Mouse (Mus musculus) heart, adult 2 months (tissue): ENCODE data around the gene Ppp1r16b.

Experiments
- CTCF ChIP-seq: fragments of 200-600 bp; IDR thresholded peaks from 2 replicates; pipeline ENCODE4 v1.8.1; 2022; ENCODE audit warnings: antibody characterized with exemption, mild to moderate bottlenecking, moderate library complexity
- POLR2A ChIP-seq: fragments of 200-500 bp; IDR thresholded peaks from 2 replicates; pipeline ENCODE4 v1.6.1; 2011; ENCODE audit warnings: mild to moderate bottlenecking, low read depth, low read length, control low read depth; ENCODE audit not compliant: insufficient read depth

- TF ChIP-seq POLR2A (no peak), CTCF (peak; percentile 14; the same call in 1 of the 2 replicates)
Measured at GRCm38 (mm10) chr2:158687804-158688241, 22.6 kb downstream of the Ppp1r16b start.
